Mouse (Mus musculus) embryonic facial prominence, embryonic 14.5 days (tissue): ENCODE measurements around the gene Gm5089. TPM values are rescaled to one million over a fixed set of nuclear protein-coding genes. Genes with fewer than 3 reads are reported as not detected.

Source experiments
- ATAC-seq: fragments of 200-750 bp; cut with Nextera tagmentation; 2 replicates; pipeline ENCODE4 v1.8.0; 2017; ENCODE audit warnings: low read depth, moderate number of reproducible peaks, moderate TSS enrichment
- DNase-seq: peaks from one replicate; pipeline ENCODE4 v3.0.0-alpha.2; 2015; ENCODE audit warnings: low spot score
- H3K27ac ChIP-seq: fragments of 300-500 bp; sonication (generic); replicated peaks from 2 replicates; pipeline ENCODE4 v1.5.1; 2014; ENCODE audit warnings: low read depth, mild to moderate bottlenecking, low read length, moderate library complexity
- H3K27me3 ChIP-seq: fragments of 300-500 bp; sonication (generic); replicated peaks from 2 replicates; pipeline ENCODE4 v1.6.1; 2014; ENCODE audit warnings: low read length; ENCODE audit not compliant: control insufficient read depth, insufficient read depth
- H3K36me3 ChIP-seq: fragments of 300-500 bp; sonication (generic); 2 replicates; pipeline ENCODE4 v1.6.1; 2014; ENCODE audit warnings: low read length, mixed read lengths; ENCODE audit not compliant: control insufficient read depth, insufficient read depth
- H3K4me1 ChIP-seq: fragments of 300-500 bp; sonication (generic); 2 replicates; pipeline ENCODE4 v1.6.1; 2014; ENCODE audit warnings: antibody characterized with exemption, low read length; ENCODE audit not compliant: control insufficient read depth, insufficient read depth
- H3K4me2 ChIP-seq: fragments of 300-500 bp; sonication (generic); 2 replicates; pipeline ENCODE4 v1.6.1; 2014; ENCODE audit warnings: low read depth, mild to moderate bottlenecking, low read length, moderate library complexity, mixed read lengths
- H3K4me3 ChIP-seq: fragments of 300-500 bp; sonication (generic); 2 replicates; pipeline ENCODE4 v1.5.1; 2014; ENCODE audit warnings: low read depth, mild to moderate bottlenecking, low read length
- H3K9ac ChIP-seq: fragments of 300-500 bp; sonication (generic); 2 replicates; pipeline ENCODE4 v1.6.1; 2014; ENCODE audit warnings: low read depth, mild to moderate bottlenecking, low read length, moderate library complexity, mixed read lengths
- H3K9me3 ChIP-seq: fragments of 300-500 bp; sonication (generic); 2 replicates; pipeline ENCODE4 v1.6.1; 2016; ENCODE audit warnings: low read length; ENCODE audit not compliant: control insufficient read depth
- WGBS: fragments of 180-500 bp; shearing (Covaris S2); extraction: QIAGEN DNeasy Blood & Tissue Kit; methylation state at CpG from one replicate; pipeline ENCODE4 v1.1.7; 2014; 5-methylcytosine and 5-hydroxymethylcytosine counted together
- polyA plus RNA-seq: library from polyadenylated mRNA; unstranded; fragments of >200 nt; fragmentation: Nextera tagmentation; extraction: Ambion mirVana; gene quantifications from 2 replicates; pipeline ENCODE4 v1.2.1, GENCODE M21; 2014

The Gm5089 gene
- polyA plus RNA-seq, 1 experiment from 2014 or later = not detected

GRCm38 (mm10) chr14:122474891-122475556 lies 24.1 kb upstream of the Gm5089 start, which contains the start of gene Zic2:
TSS of gene Zic2 (plus strand) at chr14:122475435.
- H3K4me2 ChIP-seq = peak within 1 kb of the TSS; percentile 68
- ATAC-seq = peak; percentile 62
- peaks cover 96% of the 10 kb centered on the region for H3K27me3 ChIP-seq
- H3K9me3 ChIP-seq = no peaks in the 10 kb centered on the region
- DNase-seq = peak; percentile 47
- WGBS = 1% methylated on average over 15 of the region's 73 CpGs
- H3K9ac ChIP-seq = peak within 1 kb of the TSS; percentile 63
- peaks cover 12% of the 10 kb centered on the region for H3K4me1 ChIP-seq
- no peaks in the 10 kb centered on the region for H3K36me3 ChIP-seq
- peak within 1 kb of the TSS; percentile 70; the same call in 1 of the 2 replicates for H3K27ac ChIP-seq
- H3K4me3 ChIP-seq = peak within 1 kb of the TSS; percentile 49

DNA sequence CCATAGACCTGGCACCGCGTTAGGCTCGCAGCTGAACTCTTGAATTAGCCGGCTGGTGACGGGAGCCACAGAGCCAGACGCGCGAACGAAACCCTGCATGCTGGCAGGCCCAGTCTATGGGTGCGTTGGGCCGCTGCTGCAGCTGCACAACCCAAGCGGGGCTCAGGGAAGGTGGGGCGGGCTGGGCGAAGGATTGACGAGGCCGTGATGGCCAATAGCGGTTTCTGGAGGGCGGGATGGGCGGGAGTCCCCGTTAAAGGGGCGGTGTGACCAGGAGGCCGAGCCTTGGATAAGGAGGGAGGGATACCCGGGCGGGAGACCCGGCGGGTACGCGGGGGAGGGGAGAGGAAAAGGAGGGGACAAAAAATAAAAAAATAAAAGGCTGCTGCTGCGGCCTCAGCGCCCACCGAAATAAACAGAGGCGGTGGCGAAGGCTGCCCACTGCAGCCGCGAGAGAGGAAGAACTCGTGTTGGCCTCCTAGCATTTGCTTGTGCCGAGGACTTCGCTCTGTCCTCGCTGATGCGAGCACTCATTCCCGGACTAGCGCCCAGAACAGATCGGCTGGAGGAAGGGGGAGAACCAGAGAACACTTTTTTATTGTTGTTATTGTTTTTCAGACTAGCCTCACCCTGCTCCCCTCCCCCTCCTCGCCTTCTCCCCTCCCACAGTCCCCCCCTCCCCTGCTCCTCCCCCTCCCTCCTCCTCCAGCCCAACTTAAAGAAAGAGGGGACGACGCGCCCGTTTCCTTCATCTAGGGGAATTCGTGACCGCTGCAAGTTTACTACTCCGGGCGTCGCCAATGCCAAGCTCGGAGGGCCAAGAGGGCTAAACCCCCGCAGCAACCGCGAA lies 23.4 kb upstream of the Gm5089 start:
- H3K9ac ChIP-seq = peak overlapping the region; percentile 51; the same call in 1 of the 2 replicates

DNA sequence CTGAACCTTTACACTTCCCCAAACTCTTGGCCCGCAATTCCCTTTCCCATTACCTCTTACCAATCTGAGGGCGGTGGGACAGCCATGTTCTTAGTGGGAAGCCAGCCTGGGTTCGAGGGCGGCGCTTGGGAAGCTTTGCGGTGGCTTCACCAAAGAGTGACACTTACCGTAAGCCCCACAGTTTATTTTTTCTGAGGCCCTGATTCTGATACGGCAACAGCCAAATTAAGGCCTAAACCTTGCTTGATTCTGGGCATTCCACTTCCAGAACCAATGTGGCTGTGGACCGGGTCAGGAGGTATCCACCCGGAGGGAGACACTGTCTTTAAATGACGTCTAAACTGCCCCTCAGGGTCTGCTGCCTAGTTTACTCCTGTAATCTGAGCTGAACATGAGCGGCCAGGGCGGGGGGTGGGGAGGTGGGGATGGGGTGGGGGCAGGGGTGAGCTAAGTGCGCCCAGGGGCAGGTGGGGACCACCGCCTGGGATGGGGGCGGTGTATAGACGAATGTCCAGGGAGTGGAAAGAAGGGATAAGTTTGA lies 22.4 kb upstream of the Gm5089 start:
- WGBS = 2% methylated on average over 17 of the region's 17 CpGs
- H3K27ac ChIP-seq = no peak overlapping the region
- no peaks in the 10 kb centered on the region for H3K9me3 ChIP-seq
- peaks cover 99% of the 10 kb centered on the region for H3K27me3 ChIP-seq
- peaks cover 12% of the 10 kb centered on the region for H3K4me1 ChIP-seq
- no peak for DNase-seq
- H3K36me3 ChIP-seq = no peaks in the 10 kb centered on the region
- no peak for ATAC-seq
- no peak overlapping the region for H3K9ac ChIP-seq
- peak overlapping the region; percentile 68; the same call in 1 of the 2 replicates for H3K4me2 ChIP-seq
- peak overlapping the region; percentile 49; the same call in 1 of the 2 replicates for H3K4me3 ChIP-seq

More for the DNA sequence above, 23.4 kb upstream of the Gm5089 start:
- Histone ChIP-seq H3K4me2 (peak overlapping the region; percentile 68), H3K36me3 (no peaks in the 10 kb centered on the region), H3K27ac (no peak overlapping the region; the same call in 1 of the 2 replicates), H3K4me3 (peak overlapping the region; percentile 49), H3K27me3 (peaks cover 98% of the 10 kb centered on the region), H3K9me3 (no peaks in the 10 kb centered on the region), H3K4me1 (peaks cover 12% of the 10 kb centered on the region)
- peak; percentile 74 for ATAC-seq
- DNase-seq = peak; percentile 85
- WGBS = under 1% methylated on average over 56 of the region's 57 CpGs

GRCm38 (mm10) chr14:122472647-122473046 lies 21.7 kb upstream of the Gm5089 start:
- Histone ChIP-seq H3K27ac (no peak overlapping the region), H3K9ac (no peak overlapping the region), H3K4me2 (peak overlapping the region; percentile 8; the same call in 1 of the 2 replicates), H3K9me3 (no peaks in the 10 kb centered on the region), H3K4me1 (peaks cover 12% of the 10 kb centered on the region), H3K27me3 (peaks cover 99% of the 10 kb centered on the region), H3K4me3 (no peak overlapping the region), H3K36me3 (no peaks in the 10 kb centered on the region)
- whole genome bisulfite sequencing = 5% methylated on average over 5 of the region's 5 CpGs
- DNase-seq (no peak), ATAC-seq (no peak)

DNA sequence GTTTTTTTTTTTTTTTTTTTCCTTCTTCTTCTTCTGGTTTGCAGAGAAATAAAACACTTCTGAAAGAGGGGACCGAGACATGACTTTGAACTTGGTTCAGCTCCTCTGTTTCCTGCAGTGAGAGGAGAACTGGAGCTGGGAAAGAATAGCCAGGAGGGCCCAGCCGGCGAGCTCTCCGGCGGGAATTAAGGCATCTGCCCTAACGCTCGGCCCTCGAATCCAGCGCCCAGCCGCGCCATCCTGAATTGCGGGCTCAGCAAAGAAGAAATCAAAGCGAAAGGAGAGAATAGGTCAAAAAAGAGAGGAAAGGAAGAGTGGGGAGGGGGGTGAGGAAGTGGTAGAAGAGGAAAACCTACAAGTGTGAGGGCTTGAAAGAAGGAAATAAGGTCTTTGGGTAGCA lies 21.2 kb upstream of the Gm5089 start:
- ATAC-seq (no peak), DNase-seq (no peak)
- peak overlapping the region; percentile 27; the same call in 1 of the 2 replicates for H3K4me2 ChIP-seq
- H3K4me3 ChIP-seq = no peak overlapping the region
- H3K9ac ChIP-seq = no peak overlapping the region
- H3K27ac ChIP-seq = no peak overlapping the region
- no peaks in the 10 kb centered on the region for H3K36me3 ChIP-seq
- H3K9me3 ChIP-seq = no peaks in the 10 kb centered on the region
- WGBS = 2% methylated on average over 13 of the region's 13 CpGs
- H3K27me3 ChIP-seq = peaks cover 99% of the 10 kb centered on the region
- H3K4me1 ChIP-seq = peaks cover 12% of the 10 kb centered on the region

DNA sequence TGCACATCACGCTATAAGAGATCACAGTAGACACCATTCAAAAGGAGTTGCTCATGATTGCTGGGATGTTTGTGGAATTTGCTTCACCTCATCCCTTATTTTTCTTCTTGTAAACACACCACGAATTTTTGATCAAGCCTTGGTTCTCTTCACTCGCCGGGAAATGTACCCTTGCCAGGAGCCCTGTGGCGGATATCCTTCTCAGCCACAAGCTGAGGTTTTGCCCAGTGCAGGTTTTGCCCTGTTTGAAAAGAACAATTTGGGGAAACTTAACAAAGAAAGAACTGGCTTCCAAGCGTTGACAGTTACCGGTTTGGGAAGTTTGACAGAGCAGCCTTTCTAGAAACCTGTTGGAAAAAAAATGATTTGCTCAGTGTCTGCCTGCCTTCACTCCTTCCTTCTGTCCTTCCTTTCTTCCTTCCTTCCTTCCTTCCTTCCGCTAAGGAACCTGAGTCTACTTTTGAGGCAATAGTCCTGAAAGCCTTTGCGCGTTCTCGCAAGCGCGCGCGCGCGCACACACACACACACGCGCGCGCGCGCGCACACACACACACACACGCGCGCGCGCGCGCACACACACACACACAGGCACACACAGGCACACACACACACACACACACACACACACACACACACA lies 20.7 kb upstream of the Gm5089 start:
- 9% methylated on average over 30 of the region's 31 CpGs for WGBS
- H3K9me3 ChIP-seq = no peaks in the 10 kb centered on the region
- H3K9ac ChIP-seq = no peak overlapping the region
- DNase-seq (no peak), ATAC-seq (no peak)
- H3K36me3 ChIP-seq = no peaks in the 10 kb centered on the region
- H3K27me3 ChIP-seq = peaks cover 99% of the 10 kb centered on the region
- H3K4me1 ChIP-seq = peaks cover 12% of the 10 kb centered on the region
- no peak overlapping the region for H3K4me3 ChIP-seq
- H3K4me2 ChIP-seq = peak overlapping the region; percentile 27; the same call in 1 of the 2 replicates
- no peak overlapping the region for H3K27ac ChIP-seq

- DNase-seq (no peak), ATAC-seq (no peak)
- Histone ChIP-seq H3K4me1 (peaks cover 8% of the 10 kb centered on the region; the same call in 1 of the 2 replicates), H3K4me3 (no peak overlapping the region), H3K27me3 (peaks cover 99% of the 10 kb centered on the region), H3K36me3 (no peaks in the 10 kb centered on the region), H3K27ac (no peak overlapping the region), H3K9ac (no peak overlapping the region), H3K4me2 (peak overlapping the region; percentile 7; the same call in 1 of the 2 replicates), H3K9me3 (no peaks in the 10 kb centered on the region)
- 7% methylated on average over 28 of the region's 28 CpGs for WGBS
Observed at GRCm38 (mm10) chr14:122468971-122469755, 18.2 kb upstream of the Gm5089 start.
